ENCODE assay signal across 19 mouse cellular contexts in genomic region chr11:67991240-67991639, GRCm38 (mm10). TPM values are rescaled to one million over a fixed set of nuclear protein-coding genes. Genes with fewer than 3 reads are reported as not detected.
A peak's percentile ranks its signal among the peaks of the same experiment; 100 is the strongest.
DNase-seq lines count a peak whose midpoint lies in the region; ATAC-seq lines count a peak whose summit lies in the region.
"Had no signal": no experiment of that assay in that cellular context is flagged by ENCODE, and none has a peak within 500 bp of the region (broad histone marks: within the 10 kb centered on the region; RNA-seq: fewer than 3 reads in every experiment).

No protein-coding gene starts in this region.

- ATAC-seq in frontal cortex, adult (ENCODE audit: low TSS enrichment): peak; percentile 86
- ATAC-seq: activated CD4-positive, CD25-positive, alpha-beta regulatory T cell, adult 4 months; forebrain, embryonic 13.5 days; Patski had no signal

- intact Hi-C loops in left cerebral cortex, postnatal 14 days (cut with DNase I): no loop called here
- intact Hi-C loops in left cerebral cortex, postnatal 10 days (cut with DNase I): no loop called here

- DNase-seq in frontal cortex, postnatal 25 days (ENCODE audit: low spot score in 2 of 2): no peak
- peak; percentile 12 to 32 for DNase-seq in left cerebral cortex, postnatal 14 days (ENCODE audit: low spot score in 2 of 2)
- no peak for DNase-seq in left cerebral cortex, postnatal 10 days (ENCODE audit: extremely low spot score in 1 of 2, low spot score in 2 of 2)
- DNase-seq in brain, adult 2 months (ENCODE audit: low read depth, low spot score): peak; percentile 67
- peak; percentile 36 for DNase-seq in telencephalon, adult 2 months (ENCODE audit: low read depth, low spot score)
- DNase-seq: adrenal gland, postnatal 14 days; cerebellum, adult 18-20 months; cerebellum, adult 9-11 months; cerebellum, postnatal 36 days; gastrocnemius, adult 2 months; gastrocnemius, postnatal 36 days; heart, adult 11 months; heart, postnatal 36 days had no signal

RNA-seq across cellular contexts. Expression of gene Stx8, which starts 25.2 kb away (rescaled TPM):
- total RNA-seq in left cerebral cortex, postnatal 14 days (2021): 10 to 100 TPM; 31.7 to 36.2 TPM
- 10 to 100 TPM; 28.1 to 28.4 TPM for total RNA-seq in left cerebral cortex, postnatal 10 days (2021)

RNA-seq across cellular contexts. Expression of gene Cfap52, which starts 25.8 kb away (rescaled TPM):
- 10 to 100 TPM in 1 of 2 experiments, 1 to 10 TPM in 1; 8.7 to 10.1 TPM for total RNA-seq in left cerebral cortex, postnatal 14 days (2021)
- total RNA-seq in left cerebral cortex, postnatal 10 days (2021): 1 to 10 TPM; 7.2 to 9.9 TPM
- total RNA-seq: adrenal gland, adult 18-20 months; adrenal gland, postnatal 14 days; CH12.LX; heart, postnatal 36 days had no signal

Comparison
In these comparisons a context has a peak if more than half of its experiments do, and no peak if none do; other contexts are left out.
1. DNase-seq: peak in left cerebral cortex, postnatal 14 days (2 of 2), brain, adult 2 months (single experiment) and telencephalon, adult 2 months (single experiment); none in frontal cortex, postnatal 25 days (0 of 2) and left cerebral cortex, postnatal 10 days (0 of 2).